Mouse (Mus musculus): ENCODE results near the gene Arid1b.

The Arid1b gene

GRCm38 (mm10) chr17:4993840-4994503, at the start of gene Arid1b:
Arid1b (plus strand) TSS chr17:4994332.
- Histone ChIP-seq H3K9me3 (ENCODE audit: low read length) (no peaks in the 10 kb centered on the region), H3K27me3 (ENCODE audit: insufficient read depth, low read length) (peaks cover 2% of the 10 kb centered on the region; the same call in 1 of the 2 replicates), H3K4me3 (replicated peaks; ENCODE audit: low read length) (peak within 1 kb of the TSS; percentile 85), H3K4me1 (replicated peaks; ENCODE audit: low read depth, low read length) (peaks cover 26% of the 10 kb centered on the region), H3K36me3 (ENCODE audit: insufficient read depth, low read length) (no peaks in the 10 kb centered on the region)
- TF ChIP-seq CTCF (conservative IDR thresholded peaks at IDR 0.05; ENCODE audit: low read length) (no peak), NANOG (IDR thresholded peaks at IDR 0.05; ENCODE audit: borderline replicate concordance, low read length) (no peak), POU5F1 (IDR thresholded peaks at IDR 0.05; ENCODE audit: borderline replicate concordance, low read length) (no peak)

DNA sequence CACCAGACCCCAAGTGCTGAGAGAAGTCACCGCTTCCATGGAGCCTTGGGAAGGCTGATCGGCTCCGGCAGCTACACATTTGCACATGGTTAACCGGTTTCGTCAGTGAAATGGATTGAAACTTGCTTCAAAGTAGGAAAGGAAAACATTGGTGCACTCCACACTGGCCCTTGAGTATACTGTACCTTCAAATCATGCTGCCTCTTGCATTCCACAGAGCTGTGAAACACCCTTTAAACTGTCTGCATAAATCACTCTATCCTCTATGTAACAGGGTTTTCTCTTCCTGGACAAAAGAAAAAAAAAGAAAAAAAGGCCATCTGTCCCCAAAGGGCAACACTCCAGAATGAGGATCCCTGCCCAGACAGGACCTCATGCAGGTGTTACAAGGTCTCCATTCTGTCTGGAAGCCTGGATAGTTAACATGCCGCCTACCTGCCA, 48.8 kb upstream of the Arid1b start:
- TF ChIP-seq POU5F1 (IDR thresholded peaks at IDR 0.05; ENCODE audit: borderline replicate concordance, low read length) (no peak), CTCF (conservative IDR thresholded peaks at IDR 0.05; ENCODE audit: low read length) (no peak)
- Histone ChIP-seq H3K27me3 (ENCODE audit: insufficient read depth, low read length) (0 out of 2 replicates have a peak, but pooled peaks cover 4% of the 10 kb centered on the region), H3K4me1 (replicated peaks; ENCODE audit: low read depth, low read length) (peaks cover 57% of the 10 kb centered on the region), H3K9me3 (ENCODE audit: low read length) (no peaks in the 10 kb centered on the region), H3K4me3 (replicated peaks; ENCODE audit: low read length) (peak overlapping the region; percentile 51), H3K36me3 (ENCODE audit: insufficient read depth, low read length) (no peaks in the 10 kb centered on the region)

- Histone ChIP-seq H3K9me3 (ENCODE audit: low read length) (no peaks in the 10 kb centered on the region), H3K4me3 (replicated peaks; ENCODE audit: low read length) (peak overlapping the region; percentile 51), H3K36me3 (ENCODE audit: insufficient read depth, low read length) (no peaks in the 10 kb centered on the region), H3K4me1 (replicated peaks; ENCODE audit: low read depth, low read length) (peaks cover 57% of the 10 kb centered on the region), H3K27me3 (ENCODE audit: insufficient read depth, low read length) (no peaks in the 10 kb centered on the region)
- TF ChIP-seq CTCF (conservative IDR thresholded peaks at IDR 0.05; ENCODE audit: low read length) (no peak), POU5F1 (IDR thresholded peaks at IDR 0.05; ENCODE audit: borderline replicate concordance, low read length) (no peak), NANOG (IDR thresholded peaks at IDR 0.05; ENCODE audit: borderline replicate concordance, low read length) (no peak)
Measured at GRCm38 (mm10) chr17:4945871-4946331, 48.2 kb upstream of the Arid1b start.

DNA sequence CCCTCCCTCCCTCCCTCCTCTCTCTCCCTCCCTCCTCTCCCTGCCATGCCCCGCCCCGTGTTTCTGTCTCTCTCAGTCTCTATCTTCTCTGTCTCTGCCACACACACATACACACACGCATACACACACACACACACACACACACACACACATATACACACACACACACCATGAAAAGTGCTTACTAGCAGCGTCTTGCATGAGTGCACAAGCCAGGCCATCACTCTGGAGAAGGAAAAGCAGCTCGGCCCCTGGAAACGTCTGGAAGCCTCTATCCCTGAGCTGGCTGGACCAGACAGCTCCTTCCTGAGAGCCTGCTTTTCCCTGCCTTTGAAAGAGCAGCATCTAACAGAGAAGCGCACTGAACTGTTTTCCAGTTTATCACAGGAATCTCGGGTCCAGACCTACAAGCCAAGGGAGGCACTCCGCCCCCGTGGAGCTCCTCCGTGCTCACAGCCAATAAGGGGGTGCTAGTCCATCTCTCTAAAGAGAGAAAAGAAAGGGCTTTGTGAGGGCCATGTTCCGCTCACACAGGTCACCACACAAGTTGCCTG, 47.6 kb upstream of the Arid1b start:
- H3K36me3 ChIP-seq (ENCODE audit: insufficient read depth, low read length): no peaks in the 10 kb centered on the region
- no peaks in the 10 kb centered on the region for H3K9me3 ChIP-seq (ENCODE audit: low read length)
- TF ChIP-seq CTCF (conservative IDR thresholded peaks at IDR 0.05; ENCODE audit: low read length) (no peak), NANOG (IDR thresholded peaks at IDR 0.05; ENCODE audit: borderline replicate concordance, low read length) (no peak), POU5F1 (IDR thresholded peaks at IDR 0.05; ENCODE audit: borderline replicate concordance, low read length) (no peak)
- peaks cover 57% of the 10 kb centered on the region for H3K4me1 ChIP-seq (replicated peaks; ENCODE audit: low read depth, low read length)
- H3K4me3 ChIP-seq (replicated peaks; ENCODE audit: low read length): peak overlapping the region; percentile 48
- H3K27me3 ChIP-seq (ENCODE audit: insufficient read depth, low read length): no peaks in the 10 kb centered on the region

DNA sequence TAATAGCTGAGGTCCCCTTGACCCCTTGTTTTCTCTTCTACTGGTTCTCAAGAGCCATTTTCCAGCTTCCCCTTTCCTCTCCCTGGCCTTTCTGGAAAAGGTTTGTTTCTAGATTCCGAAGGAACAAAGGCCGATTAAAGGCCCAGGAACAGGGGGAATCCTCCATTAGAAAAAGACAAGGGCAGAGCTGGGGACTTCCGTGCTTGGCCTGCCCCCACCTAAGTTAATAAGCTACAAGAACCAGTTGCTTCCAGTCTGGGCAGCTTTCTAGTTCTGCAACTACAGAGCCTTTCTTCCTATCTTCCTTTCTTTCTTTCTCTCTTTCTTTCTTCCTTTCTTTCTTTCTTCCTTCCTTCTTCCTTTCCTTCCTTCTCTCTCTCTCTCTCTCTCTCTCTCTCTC, 47.1 kb upstream of the Arid1b start:
- TF ChIP-seq POU5F1 (IDR thresholded peaks at IDR 0.05; ENCODE audit: borderline replicate concordance, low read length): no peak
- no peak for TF ChIP-seq NANOG (IDR thresholded peaks at IDR 0.05; ENCODE audit: borderline replicate concordance, low read length)
- TF ChIP-seq CTCF (conservative IDR thresholded peaks at IDR 0.05; ENCODE audit: low read length): no peak
- H3K27me3 ChIP-seq (ENCODE audit: insufficient read depth, low read length): no peaks in the 10 kb centered on the region
- no peaks in the 10 kb centered on the region for H3K9me3 ChIP-seq (ENCODE audit: low read length)
- peak overlapping the region; percentile 48 for H3K4me3 ChIP-seq (replicated peaks; ENCODE audit: low read length)
- H3K4me1 ChIP-seq (replicated peaks; ENCODE audit: low read depth, low read length): peaks cover 57% of the 10 kb centered on the region
- no peaks in the 10 kb centered on the region for H3K36me3 ChIP-seq (ENCODE audit: insufficient read depth, low read length)

DNA sequence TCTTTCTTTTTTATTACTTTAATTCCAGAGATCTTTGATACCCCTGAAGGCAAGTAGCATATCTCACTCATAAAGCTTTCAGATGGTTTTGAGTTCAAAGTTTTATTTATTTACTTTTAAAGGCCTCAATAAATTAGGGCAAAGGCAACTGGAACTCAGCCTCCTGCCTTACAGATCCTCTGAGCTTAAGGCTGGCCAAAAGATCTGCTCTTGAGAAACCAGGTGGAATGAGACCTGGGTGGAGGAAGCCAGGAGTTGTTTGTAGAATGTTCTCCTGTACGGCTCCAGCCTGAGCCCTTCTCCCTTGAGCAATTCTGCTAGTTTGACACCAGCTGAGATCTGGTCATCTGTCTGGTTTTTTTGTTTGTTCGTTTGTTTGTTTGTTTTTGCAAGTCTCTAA, 46.7 kb upstream of the Arid1b start:
- Histone ChIP-seq H3K27me3 (ENCODE audit: insufficient read depth, low read length) (no peaks in the 10 kb centered on the region), H3K4me3 (replicated peaks; ENCODE audit: low read length) (no peak overlapping the region; the same call in 1 of the 2 replicates), H3K9me3 (ENCODE audit: low read length) (no peaks in the 10 kb centered on the region), H3K4me1 (replicated peaks; ENCODE audit: low read depth, low read length) (peaks cover 55% of the 10 kb centered on the region), H3K36me3 (ENCODE audit: insufficient read depth, low read length) (no peaks in the 10 kb centered on the region)
- TF ChIP-seq POU5F1 (IDR thresholded peaks at IDR 0.05; ENCODE audit: borderline replicate concordance, low read length) (no peak), CTCF (conservative IDR thresholded peaks at IDR 0.05; ENCODE audit: low read length) (no peak), NANOG (IDR thresholded peaks at IDR 0.05; ENCODE audit: borderline replicate concordance, low read length) (no peak)

DNA sequence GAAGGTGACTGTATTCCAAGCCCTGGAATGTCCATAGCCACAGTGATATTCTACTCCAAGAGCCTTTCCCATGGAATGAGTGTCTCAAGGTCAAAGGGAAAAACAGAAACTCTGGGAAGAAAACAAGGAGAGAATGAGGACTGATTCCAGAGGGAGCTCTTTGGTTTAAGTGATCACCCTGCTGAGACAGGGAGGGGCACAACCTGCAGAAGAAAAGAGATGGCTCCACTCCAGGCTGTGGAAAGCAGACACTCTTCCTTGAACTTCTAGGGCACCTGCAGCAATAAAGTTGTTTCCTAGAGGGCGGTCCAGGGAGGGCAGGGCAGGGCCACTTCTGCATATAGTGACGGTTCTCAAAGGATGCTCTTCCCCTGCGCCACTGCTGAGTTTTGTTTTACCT, 45.6 kb upstream of the Arid1b start:
- H3K27me3 ChIP-seq (ENCODE audit: insufficient read depth, low read length): no peaks in the 10 kb centered on the region
- 0 out of 2 replicates have a peak overlapping the region, but pooled peaks have one; percentile 1 for H3K4me3 ChIP-seq (replicated peaks; ENCODE audit: low read length)
- TF ChIP-seq NANOG (IDR thresholded peaks at IDR 0.05; ENCODE audit: borderline replicate concordance, low read length): peak; percentile 80
- no peak for TF ChIP-seq CTCF (conservative IDR thresholded peaks at IDR 0.05; ENCODE audit: low read length)
- TF ChIP-seq POU5F1 (IDR thresholded peaks at IDR 0.05; ENCODE audit: borderline replicate concordance, low read length): no peak
- peaks cover 53% of the 10 kb centered on the region for H3K4me1 ChIP-seq (replicated peaks; ENCODE audit: low read depth, low read length)
- no peaks in the 10 kb centered on the region for H3K9me3 ChIP-seq (ENCODE audit: low read length)
- no peaks in the 10 kb centered on the region for H3K36me3 ChIP-seq (ENCODE audit: insufficient read depth, low read length)

DNA sequence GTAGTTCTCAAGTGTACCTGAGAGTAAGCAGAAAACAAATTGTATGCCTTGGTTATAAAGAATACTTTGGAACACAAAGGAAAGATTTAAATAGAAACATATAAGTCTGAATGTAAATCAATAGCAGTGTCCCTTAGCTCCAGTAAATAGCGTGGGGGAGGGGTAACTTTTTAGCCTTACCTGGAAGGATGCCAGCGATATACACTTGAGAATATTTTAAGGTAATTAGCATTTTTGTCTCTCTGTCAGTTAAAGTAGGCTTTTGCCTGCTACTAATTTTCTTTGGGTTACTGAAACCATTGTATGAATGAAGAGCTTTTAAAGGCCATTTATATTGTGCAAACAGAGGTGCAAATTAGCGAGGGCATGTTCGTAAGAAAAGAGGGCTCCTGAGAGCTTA, 39.7 kb upstream of the Arid1b start:
- TF ChIP-seq CTCF (conservative IDR thresholded peaks at IDR 0.05; ENCODE audit: low read length) (no peak), NANOG (IDR thresholded peaks at IDR 0.05; ENCODE audit: borderline replicate concordance, low read length) (no peak), POU5F1 (IDR thresholded peaks at IDR 0.05; ENCODE audit: borderline replicate concordance, low read length) (no peak)
- H3K9me3 ChIP-seq (ENCODE audit: low read length): no peaks in the 10 kb centered on the region; the same call in 1 of the 2 replicates
- H3K4me3 ChIP-seq (replicated peaks; ENCODE audit: low read length): no peak overlapping the region
- peaks cover 8% of the 10 kb centered on the region for H3K4me1 ChIP-seq (replicated peaks; ENCODE audit: low read depth, low read length)
- no peaks in the 10 kb centered on the region for H3K27me3 ChIP-seq (ENCODE audit: insufficient read depth, low read length)
- H3K36me3 ChIP-seq (ENCODE audit: insufficient read depth, low read length): no peaks in the 10 kb centered on the region

Measured in E14TG2a.4 (cell line).